ENCODE assay signal across 4 mouse cellular contexts in genomic region chr12:31478182-31478581, GRCm38 (mm10). TPM values are rescaled to one million over a fixed set of nuclear protein-coding genes. Genes with fewer than 3 reads are reported as not detected.
DNase-seq lines count a peak whose midpoint lies in the region; ATAC-seq and TF ChIP-seq lines count a peak whose summit lies in the region.
"Not testable (repeated sequence)": the region's sequence is repeated elsewhere in the genome, so short reads cannot be mapped to it uniquely, and the experiment has no call there.

No protein-coding gene starts in this region.

- H3K27ac ChIP-seq in embryonic facial prominence, embryonic 14.5 days (replicated peaks; ENCODE audit: low read depth, low read length); limb, embryonic 13.5 days; limb, embryonic 14.5 days (replicated peaks; ENCODE audit: low read depth, low read length): not testable (repeated sequence)

- not testable (repeated sequence) for H3ac ChIP-seq in myocyte (ENCODE audit: control insufficient read depth, insufficient read length)

- not testable (repeated sequence) for H3K27me3 ChIP-seq in embryonic facial prominence, embryonic 14.5 days (replicated peaks; ENCODE audit: control insufficient read depth, insufficient read depth, low read length); limb, embryonic 13.5 days; limb, embryonic 14.5 days (ENCODE audit: control insufficient read depth, insufficient read depth, low read length); myocyte (ENCODE audit: control insufficient read depth, insufficient read depth, insufficient read length)

- ATAC-seq in embryonic facial prominence, embryonic 14.5 days (ENCODE audit: low read depth): not testable (repeated sequence)
- ATAC-seq in limb, embryonic 13.5 days (ENCODE audit: low FRiP score, low read depth): peak; percentile 64; the same call in 1 of the 2 replicates
- ATAC-seq in limb, embryonic 14.5 days (ENCODE audit: low FRiP score, low read depth): peak; percentile 53; the same call in 1 of the 2 replicates

- not testable (repeated sequence) for H3K4me3 ChIP-seq in embryonic facial prominence, embryonic 14.5 days (ENCODE audit: low read depth, low read length); limb, embryonic 13.5 days; limb, embryonic 14.5 days (replicated peaks; ENCODE audit: low read length); myocyte

- not testable (repeated sequence) for TF ChIP-seq POLR2A in limb, embryonic 14.5 days (IDR thresholded peaks at IDR 0.05; ENCODE audit: borderline replicate concordance, extremely low read depth, insufficient read depth, insufficient read length); myocyte (IDR thresholded peaks at IDR 0.05; ENCODE audit: insufficient read length, low read depth)

- not testable (repeated sequence) for H3K9me3 ChIP-seq in embryonic facial prominence, embryonic 14.5 days (ENCODE audit: control insufficient read depth, low read length); limb, embryonic 13.5 days; limb, embryonic 14.5 days (ENCODE audit: control insufficient read depth, low read length)

- H3K9ac ChIP-seq in embryonic facial prominence, embryonic 14.5 days (ENCODE audit: low read depth, low read length); limb, embryonic 13.5 days; limb, embryonic 14.5 days (ENCODE audit: low read depth, low read length, severe bottlenecking): not testable (repeated sequence)

- H3K79me2 ChIP-seq in myocyte (ENCODE audit: control insufficient read depth, insufficient read depth): not testable (repeated sequence)

- 86% methylated on average over 4 of the region's 6 CpGs for WGBS in embryonic facial prominence, embryonic 14.5 days
- 80% methylated on average over 4 of the region's 6 CpGs for WGBS in limb, embryonic 13.5 days
- WGBS in limb, embryonic 14.5 days: 92% methylated on average over 5 of the region's 6 CpGs

- H3K4me2 ChIP-seq in embryonic facial prominence, embryonic 14.5 days (ENCODE audit: low read depth, low read length); limb, embryonic 13.5 days (replicated peaks); limb, embryonic 14.5 days (replicated peaks; ENCODE audit: low read depth, low read length, severe bottlenecking); myocyte (ENCODE audit: low read depth): not testable (repeated sequence)

- DNase-seq in embryonic facial prominence, embryonic 14.5 days (ENCODE audit: low spot score): peak; percentile 4
- DNase-seq in limb, embryonic 14.5 days (ENCODE audit: low spot score): not testable (repeated sequence)

- H3K4me1 ChIP-seq in embryonic facial prominence, embryonic 14.5 days (ENCODE audit: control insufficient read depth, insufficient read depth, low read length); limb, embryonic 13.5 days; limb, embryonic 14.5 days (ENCODE audit: control insufficient read depth, insufficient read depth, low read length): not testable (repeated sequence)

- H3K36me3 ChIP-seq in embryonic facial prominence, embryonic 14.5 days (ENCODE audit: control insufficient read depth, insufficient read depth, low read length); limb, embryonic 13.5 days; limb, embryonic 14.5 days (ENCODE audit: control insufficient read depth, insufficient read depth, low read length); myocyte (ENCODE audit: control insufficient read depth, insufficient read depth): not testable (repeated sequence)

TF ChIP-seq in myocyte, 11 proteins besides CTCF, POLR2A, EP300 and RAD21:
- TF ChIP-seq MYOD1 (IDR thresholded peaks at IDR 0.05; ENCODE audit: control insufficient read depth in 1 of 3, insufficient read length in 2 of 3, low read depth in 2 of 3): peak in 2 of 3 experiments; percentile 25 to 27

RNA-seq across cellular contexts. Expression of gene Cbll1, which starts 21.2 kb away (rescaled TPM):
- 15.4 and 18.5 TPM in 2 replicates for polyA plus RNA-seq in embryonic facial prominence, embryonic 14.5 days (2014; fragmentation: Nextera tagmentation; extraction: Ambion mirVana)
- polyA plus RNA-seq in limb, embryonic 13.5 days (2015; fragmentation: Nextera tagmentation; extraction: Ambion mirVana): 13.6 and 14.4 TPM in 2 replicates
- 11.2 and 12.2 TPM in 2 replicates for polyA plus RNA-seq in limb, embryonic 14.5 days (2012; rRNA removed)
- polyA plus RNA-seq in limb, embryonic 14.5 days (2014; fragmentation: Nextera tagmentation; extraction: Ambion mirVana): 16.9 and 19.7 TPM in 2 replicates
- 8.6 TPM for polyA plus RNA-seq in myocyte (2012; fragmentation: generic; extraction: Trizol)
